Mouse (Mus musculus): ENCODE measurements at regions not wholly inside any gene's neighbourhood (a gene's known extent, or its start where the extent isn't known, plus 50 kb on each side); places are given as distances from the start of the nearest gene placed in this dataset.

DNA sequence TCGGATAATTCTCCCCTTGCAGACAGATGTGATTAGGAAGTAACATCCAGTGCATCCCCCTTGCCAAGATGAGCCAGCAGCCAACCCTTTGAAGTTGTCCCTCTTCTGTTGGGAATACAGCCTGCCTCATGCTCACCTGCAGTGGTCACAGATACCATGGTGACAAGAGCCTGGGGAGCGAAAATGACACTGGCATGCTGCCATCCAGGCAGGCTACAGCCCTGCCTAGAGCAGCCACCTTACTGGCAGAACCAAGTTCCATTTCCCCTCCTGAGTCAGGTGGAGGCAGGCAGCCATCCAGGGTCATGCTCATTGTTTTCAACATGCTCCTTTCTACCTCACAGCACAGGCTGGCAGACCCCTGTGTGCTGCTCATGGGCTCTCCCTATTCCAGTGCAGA lies 661.6 kb downstream of the Defb40 start:
- no peaks in the 10 kb centered on the region for H3K79me2 ChIP-seq (ENCODE audit: control insufficient read depth, insufficient read depth, low read length, poor library complexity)
- H3K9ac ChIP-seq (ENCODE audit: control insufficient read depth, low read depth, low read length, poor library complexity, severe bottlenecking) = no peak overlapping the region
- no peaks in the 10 kb centered on the region for H3K9me3 ChIP-seq (replicated peaks; ENCODE audit: insufficient read depth, low read length)
- no peaks in the 10 kb centered on the region for H3K27me3 ChIP-seq (ENCODE audit: control insufficient read depth in 1 of 2, insufficient read depth in 2 of 2, low read length in 2 of 2)
- no peaks in the 10 kb centered on the region for H3K4me1 ChIP-seq (ENCODE audit: control insufficient read depth in 1 of 2, insufficient read depth in 2 of 2, low read length in 2 of 2)
- TF ChIP-seq MAFK (IDR thresholded peaks at IDR 0.05; ENCODE audit: borderline replicate concordance, low read depth, low read length) (no peak), MAX (IDR thresholded peaks at IDR 0.05; ENCODE audit: low read length) (no peak), MYB (IDR thresholded peaks at IDR 0.05; ENCODE audit: low read depth, low read length) (no peak), NRF1 (IDR thresholded peaks at IDR 0.05; ENCODE audit: insufficient read depth, low read depth, low read length, poor library complexity, severe bottlenecking) (no peak), CHD2 (IDR thresholded peaks at IDR 0.05; ENCODE audit: low read length) (no peak), RCOR1 (IDR thresholded peaks at IDR 0.05; ENCODE audit: low read depth, low read length) (no peak), TCF12 (IDR thresholded peaks at IDR 0.05; ENCODE audit: low read depth, low read length) (no peak), MAZ (IDR thresholded peaks at IDR 0.05; ENCODE audit: low read depth, low read length) (no peak)
- H3K36me3 ChIP-seq (ENCODE audit: control insufficient read depth in 1 of 2, insufficient read depth in 2 of 2, low read length in 2 of 2) = no peaks in the 10 kb centered on the region
- no peak overlapping the region for H3K27ac ChIP-seq (ENCODE audit: control insufficient read depth, low read depth, low read length)
- no peak overlapping the region for H3K4me3 ChIP-seq (ENCODE audit: control insufficient read depth in 1 of 2, insufficient read depth in 1 of 2, low read depth in 2 of 2, low read length in 2 of 2)
- DNase-seq (ENCODE audit: low read depth, low spot score) = no peak

DNA sequence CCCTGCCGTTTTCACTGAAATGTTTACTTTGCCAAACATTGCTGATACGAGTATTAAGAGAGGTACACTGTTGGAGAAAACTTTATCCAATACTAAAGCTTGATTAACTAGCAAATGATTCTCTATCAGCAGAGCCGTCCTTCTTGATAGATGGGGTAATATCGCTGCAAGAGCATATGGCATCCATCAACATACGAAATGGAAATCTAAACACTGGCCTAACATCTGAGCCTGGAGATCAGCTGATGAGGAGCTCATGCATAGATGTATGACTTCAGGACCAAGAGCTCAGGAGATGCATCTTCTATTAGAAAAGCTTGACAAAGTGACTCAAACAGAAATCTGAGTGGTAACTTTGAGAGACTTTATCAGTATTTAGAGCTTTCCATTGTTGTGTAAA lies 666.5 kb downstream of the Defb40 start:
- H3K27me3 ChIP-seq (ENCODE audit: control insufficient read depth in 1 of 2, insufficient read depth in 2 of 2, low read length in 2 of 2) = no peaks in the 10 kb centered on the region
- H3K27ac ChIP-seq (ENCODE audit: control insufficient read depth, low read depth, low read length) = no peak overlapping the region
- no peaks in the 10 kb centered on the region for H3K4me1 ChIP-seq (ENCODE audit: control insufficient read depth in 1 of 2, insufficient read depth in 2 of 2, low read length in 2 of 2)
- no peak overlapping the region for H3K4me3 ChIP-seq (ENCODE audit: control insufficient read depth in 1 of 2, insufficient read depth in 1 of 2, low read depth in 2 of 2, low read length in 2 of 2)
- H3K36me3 ChIP-seq (ENCODE audit: control insufficient read depth in 1 of 2, insufficient read depth in 2 of 2, low read length in 2 of 2) = no peaks in the 10 kb centered on the region
- TF ChIP-seq RAD21 (IDR thresholded peaks at IDR 0.05; ENCODE audit: low read depth, low read length) = no peak
- no peak for TF ChIP-seq UBTF (IDR thresholded peaks at IDR 0.05; ENCODE audit: borderline replicate concordance, insufficient read depth, low read depth, low read length)
- no peak for TF ChIP-seq BHLHE40 (IDR thresholded peaks at IDR 0.05; ENCODE audit: borderline replicate concordance, low read depth, low read length)
- no peak for TF ChIP-seq GATA1 (IDR thresholded peaks at IDR 0.05; ENCODE audit: low read depth, low read length)
- no peak for TF ChIP-seq USF2 (IDR thresholded peaks at IDR 0.05; ENCODE audit: borderline replicate concordance in 1 of 2, insufficient read depth in 1 of 2, low read depth in 1 of 2, low read length in 2 of 2)
- no peak for TF ChIP-seq TAL1 (IDR thresholded peaks at IDR 0.05; ENCODE audit: low read length)
- TF ChIP-seq ZC3H11A (IDR thresholded peaks at IDR 0.05; ENCODE audit: low read depth, low read length) = no peak
- no peak for TF ChIP-seq HCFC1 (IDR thresholded peaks at IDR 0.05; ENCODE audit: low read depth, low read length)
- no peak for TF ChIP-seq NRF1 (IDR thresholded peaks at IDR 0.05; ENCODE audit: insufficient read depth, low read depth, low read length, poor library complexity, severe bottlenecking)
- TF ChIP-seq E2F4 (IDR thresholded peaks at IDR 0.05; ENCODE audit: borderline replicate concordance, low read depth, low read length) = no peak
- TF ChIP-seq USF1 (IDR thresholded peaks at IDR 0.05; ENCODE audit: low read depth, low read length) = no peak
- TF ChIP-seq ZKSCAN1 (IDR thresholded peaks at IDR 0.05; ENCODE audit: low read depth, low read length) = no peak
- no peak for DNase-seq (ENCODE audit: low read depth, low spot score)
- no peak overlapping the region for H3K9ac ChIP-seq (ENCODE audit: control insufficient read depth, low read depth, low read length, poor library complexity, severe bottlenecking)
- no peaks in the 10 kb centered on the region for H3K79me2 ChIP-seq (ENCODE audit: control insufficient read depth, insufficient read depth, low read length, poor library complexity)
- no peaks in the 10 kb centered on the region for H3K9me3 ChIP-seq (replicated peaks; ENCODE audit: insufficient read depth, low read length)
